Mouse (Mus musculus): ENCODE results near the gene Socs7.
"Not testable (repeated sequence)": the region's sequence is repeated elsewhere in the genome, so short reads cannot be mapped to it uniquely, and the experiment has no call there.

The Socs7 gene

GRCm38 (mm10) chr11:97361948-97362648 is at the start of gene Socs7:
Gene Socs7 (plus strand): TSS chr11:97362551.
- DNase-seq (ENCODE audit: extremely low read depth, low read depth, low spot score), result no peak

- not testable (repeated sequence) for DNase-seq (ENCODE audit: extremely low read depth, low read depth, low spot score)
These were observed 49.5 kb upstream of the Socs7 start for GRCm38 (mm10) chr11:97312871-97313270.

GRCm38 (mm10) chr11:97314110-97314509 is 48.2 kb upstream of the Socs7 start:
- no peak for DNase-seq (ENCODE audit: extremely low read depth, low read depth, low spot score)

- no peak for DNase-seq (ENCODE audit: extremely low read depth, low read depth, low spot score)
These were observed 47.4 kb upstream of the Socs7 start for GRCm38 (mm10) chr11:97314751-97315503.

GRCm38 (mm10) chr11:97315504-97316503 is 46.5 kb upstream of the Socs7 start, which contains the start of gene Mrpl45:
Gene Mrpl45 (plus strand): TSS chr11:97315716.
- no peak for DNase-seq (ENCODE audit: extremely low read depth, low read depth, low spot score)

- no peak for DNase-seq (ENCODE audit: extremely low read depth, low read depth, low spot score)
These were observed 41.2 kb upstream of the Socs7 start for GRCm38 (mm10) chr11:97321197-97321596.

GRCm38 (mm10) chr11:97321894-97322600 is 40.3 kb upstream of the Socs7 start:
- DNase-seq (ENCODE audit: extremely low read depth, low read depth, low spot score), result not testable (repeated sequence)

GRCm38 (mm10) chr11:97325224-97325623 is 37.1 kb upstream of the Socs7 start:
- DNase-seq (ENCODE audit: extremely low read depth, low read depth, low spot score), result no peak

- DNase-seq (ENCODE audit: extremely low read depth, low read depth, low spot score), result no peak
These were observed 34.2 kb upstream of the Socs7 start for GRCm38 (mm10) chr11:97328148-97328547.

GRCm38 (mm10) chr11:97330315-97330714 is 32.0 kb upstream of the Socs7 start:
- no peak for DNase-seq (ENCODE audit: extremely low read depth, low read depth, low spot score)

GRCm38 (mm10) chr11:97331231-97332190 is 30.8 kb upstream of the Socs7 start:
- DNase-seq (ENCODE audit: extremely low read depth, low read depth, low spot score), result no peak

GRCm38 (mm10) chr11:97333044-97333443 is 29.3 kb upstream of the Socs7 start:
- DNase-seq (ENCODE audit: extremely low read depth, low read depth, low spot score), result no peak

GRCm38 (mm10) chr11:97333896-97334295 is 28.5 kb upstream of the Socs7 start:
- no peak for DNase-seq (ENCODE audit: extremely low read depth, low read depth, low spot score)

GRCm38 (mm10) chr11:97334400-97334799 is 28.0 kb upstream of the Socs7 start:
- DNase-seq (ENCODE audit: extremely low read depth, low read depth, low spot score), result no peak

- DNase-seq (ENCODE audit: extremely low read depth, low read depth, low spot score), result no peak
These were observed 26.1 kb upstream of the Socs7 start for GRCm38 (mm10) chr11:97336238-97336637.

GRCm38 (mm10) chr11:97336751-97337345 is 25.5 kb upstream of the Socs7 start:
- DNase-seq (ENCODE audit: extremely low read depth, low read depth, low spot score), result no peak

- no peak for DNase-seq (ENCODE audit: extremely low read depth, low read depth, low spot score)
These were observed 25.0 kb upstream of the Socs7 start for GRCm38 (mm10) chr11:97337363-97337762.

GRCm38 (mm10) chr11:97338302-97338976 is 23.9 kb upstream of the Socs7 start:
- DNase-seq (ENCODE audit: extremely low read depth, low read depth, low spot score), result no peak
